Mouse (Mus musculus) midbrain, embryonic 11.5 days (tissue): Measurements from ENCODE around the gene Zswim3. TPM values are rescaled to one million over a fixed set of nuclear protein-coding genes. Genes with fewer than 3 reads are reported as not detected.
"Not testable (repeated sequence)": the region's sequence is repeated elsewhere in the genome, so short reads cannot be mapped to it uniquely, and the experiment has no call there.

ENCODE experiments used
- ATAC-seq: fragments of 200-750 bp; cut with Nextera tagmentation; 2 replicates; pipeline ENCODE4 v1.8.0; 2017; ENCODE audit warnings: moderate TSS enrichment, moderate library complexity; ENCODE audit not compliant: low FRiP score
- DNase-seq: peaks from one replicate; pipeline ENCODE4 v3.0.0; 2015; ENCODE audit warnings: low spot score; ENCODE audit errors: missing footprints
- H3K27ac ChIP-seq: fragments of 300-500 bp; sonication (generic); 2 replicates; pipeline ENCODE4 v1.5.1; 2014; ENCODE audit warnings: low read depth, low read length
- H3K27me3 ChIP-seq: fragments of 300-500 bp; sonication (generic); 2 replicates; pipeline ENCODE4 v1.6.1; 2014; ENCODE audit warnings: mild to moderate bottlenecking, low read length, moderate library complexity, mixed read lengths; ENCODE audit not compliant: control insufficient read depth, insufficient read depth
- H3K36me3 ChIP-seq: fragments of 300-500 bp; sonication (generic); 2 replicates; pipeline ENCODE4 v1.6.1; 2014; ENCODE audit warnings: mild to moderate bottlenecking, low read length, moderate library complexity, mixed read lengths; ENCODE audit not compliant: control insufficient read depth, insufficient read depth
- H3K4me1 ChIP-seq: fragments of 300-500 bp; sonication (generic); 2 replicates; pipeline ENCODE4 v1.6.1; 2014; ENCODE audit warnings: low read length; ENCODE audit not compliant: control insufficient read depth, insufficient read depth
- H3K4me2 ChIP-seq: fragments of 300-500 bp; sonication (generic); 2 replicates; pipeline ENCODE4 v1.6.1; 2014; ENCODE audit warnings: mild to moderate bottlenecking, moderate library complexity
- H3K4me3 ChIP-seq: fragments of 300-500 bp; sonication (generic); 2 replicates; pipeline ENCODE4 v1.5.1; 2014; ENCODE audit warnings: low read depth, low read length
- H3K9ac ChIP-seq: fragments of 300-500 bp; sonication (generic); 2 replicates; pipeline ENCODE4 v1.6.1; 2014; ENCODE audit warnings: low read length
- H3K9me3 ChIP-seq: fragments of 300-500 bp; sonication (generic); 2 replicates; pipeline ENCODE4 v1.6.1; 2016; ENCODE audit warnings: low read length; ENCODE audit not compliant: control insufficient read depth
- WGBS: fragments of 180-500 bp; shearing (Covaris S2); extraction: QIAGEN DNeasy Blood & Tissue Kit; methylation state at CpG from one replicate; pipeline ENCODE4 v1.1.7; 2014; 5-methylcytosine and 5-hydroxymethylcytosine counted together
- polyA plus RNA-seq: library from polyadenylated mRNA; unstranded; fragments of >200 nt; fragmentation: Nextera tagmentation; extraction: Ambion mirVana; gene quantifications from 2 replicates; pipeline ENCODE4 v1.2.1, GENCODE M21; 2014

Zswim3 gene
- polyA plus RNA-seq, 1 experiment from 2014 or later = 11.4 TPM

DNA sequence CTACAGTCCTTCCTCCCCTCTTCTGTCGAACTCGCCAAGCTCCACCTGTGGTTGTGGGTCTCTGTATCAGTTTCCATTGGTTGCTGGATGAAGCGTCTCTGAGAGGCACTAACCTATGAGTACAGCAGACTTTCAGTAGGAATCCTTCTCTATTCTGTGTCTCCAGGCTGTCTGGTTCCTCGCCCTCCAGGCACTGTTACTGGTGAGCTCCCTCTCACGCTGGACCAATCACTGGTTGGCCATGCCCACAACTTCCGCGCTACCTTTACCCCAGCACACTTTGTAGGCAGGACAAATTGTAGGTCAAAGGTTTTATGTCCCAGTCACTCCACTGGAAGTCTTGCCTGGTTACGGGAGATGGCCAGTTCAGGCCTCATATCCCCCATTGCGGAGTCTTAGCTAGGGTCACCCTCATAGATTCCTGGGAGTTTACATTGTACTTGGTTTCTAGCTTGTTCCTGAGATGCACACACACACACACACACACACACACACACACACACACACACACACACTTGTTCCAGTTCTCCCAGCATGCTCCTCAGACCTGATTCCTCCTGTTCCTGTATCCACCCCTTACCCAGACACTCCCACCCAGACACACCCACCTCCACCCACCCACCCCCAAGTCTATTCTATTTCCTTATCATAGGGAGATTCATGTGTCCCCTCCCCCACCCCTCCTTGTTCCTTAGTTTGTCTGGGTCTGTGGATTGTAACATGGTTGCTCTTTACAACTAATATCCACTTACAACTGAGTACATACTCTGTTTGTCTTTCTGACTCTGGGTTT is 54.9 kb downstream of the Zswim3 start:
- Histone ChIP-seq H3K9me3 (no peaks in the 10 kb centered on the region), H3K27me3 (peaks cover 2% of the 10 kb centered on the region; the same call in 1 of the 2 replicates), H3K4me1 (peaks cover 9% of the 10 kb centered on the region), H3K4me3 (no peak overlapping the region), H3K27ac (no peak overlapping the region), H3K36me3 (no peaks in the 10 kb centered on the region), H3K9ac (no peak overlapping the region), H3K4me2 (no peak overlapping the region)
- DNase-seq (no peak), ATAC-seq (no peak)
- 59% methylated on average over 9 of the region's 9 CpGs for WGBS

- 78% methylated on average over 4 of the region's 4 CpGs for WGBS
- Histone ChIP-seq H3K4me3 (no peak overlapping the region), H3K4me1 (peaks cover 9% of the 10 kb centered on the region), H3K27ac (no peak overlapping the region), H3K9ac (no peak overlapping the region), H3K9me3 (no peaks in the 10 kb centered on the region), H3K36me3 (no peaks in the 10 kb centered on the region), H3K4me2 (no peak overlapping the region), H3K27me3 (peaks cover 2% of the 10 kb centered on the region; the same call in 1 of the 2 replicates)
- DNase-seq = no peak
- ATAC-seq = no peak
These were observed 56.2 kb downstream of the Zswim3 start for GRCm38 (mm10) chr2:164861094-164861493.

- ATAC-seq (no peak), DNase-seq (no peak)
- H3K9ac ChIP-seq = no peak overlapping the region
- H3K27me3 ChIP-seq = no peaks in the 10 kb centered on the region; the same call in 1 of the 2 replicates
- 65% methylated on average over 9 of the region's 9 CpGs for WGBS
- no peak overlapping the region for H3K4me3 ChIP-seq
- H3K9me3 ChIP-seq = no peaks in the 10 kb centered on the region
- H3K4me2 ChIP-seq = no peak overlapping the region
- no peaks in the 10 kb centered on the region for H3K36me3 ChIP-seq
- H3K27ac ChIP-seq = no peak overlapping the region
- peaks cover 7% of the 10 kb centered on the region for H3K4me1 ChIP-seq
These were observed 57.4 kb downstream of the Zswim3 start for GRCm38 (mm10) chr2:164862179-164862861.

DNA sequence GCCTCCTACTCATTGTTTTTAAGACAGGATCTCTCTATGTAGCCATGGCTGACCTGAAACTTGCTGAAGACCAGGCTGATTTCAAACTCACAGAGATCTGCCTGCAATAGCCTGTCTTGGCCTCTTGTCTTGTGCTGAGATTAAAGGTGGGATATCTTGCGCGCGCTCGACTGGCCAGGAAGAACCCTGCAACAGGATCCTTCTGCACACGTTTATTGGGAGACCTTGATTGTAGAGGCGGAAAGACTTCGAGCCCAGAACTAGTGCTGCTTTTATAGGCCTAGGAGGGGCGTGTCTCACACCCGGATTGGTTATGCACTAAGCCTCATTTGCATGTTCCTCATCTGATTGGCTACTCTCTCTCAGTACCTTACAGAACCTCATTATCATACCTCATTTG is 58.5 kb downstream of the Zswim3 start:
- 94% methylated on average over 7 of the region's 9 CpGs for WGBS
- H3K9ac ChIP-seq, DNase-seq, H3K9me3 ChIP-seq, ATAC-seq, H3K4me1 ChIP-seq, H3K27ac ChIP-seq, H3K27me3 ChIP-seq, H3K36me3 ChIP-seq, H3K4me2 ChIP-seq, H3K4me3 ChIP-seq: not testable (repeated sequence)

DNA sequence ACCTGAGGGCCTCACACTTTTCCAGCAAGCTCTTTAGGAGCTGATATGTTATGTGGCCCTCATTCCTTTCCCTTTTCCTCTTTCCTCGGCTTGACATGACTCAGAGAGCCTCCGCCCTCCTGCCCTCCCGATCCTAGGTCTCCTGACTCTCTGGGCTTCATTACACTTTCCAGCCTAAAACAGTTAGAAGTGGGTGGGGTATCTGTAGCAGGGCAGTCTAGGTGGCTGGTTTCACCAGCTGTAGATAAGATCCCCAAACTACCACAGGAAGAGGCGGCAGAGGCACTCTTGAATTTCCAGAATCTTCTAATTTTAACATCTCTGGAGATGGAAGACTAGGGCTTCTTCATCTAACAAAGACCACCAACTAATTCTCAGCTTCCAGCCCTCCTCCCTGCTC is 59.7 kb downstream of the Zswim3 start:
- no peak overlapping the region for H3K27ac ChIP-seq
- no peak overlapping the region for H3K9ac ChIP-seq
- whole genome bisulfite sequencing = 81% methylated on average over 4 of the region's 4 CpGs
- no peak overlapping the region for H3K4me3 ChIP-seq
- H3K9me3 ChIP-seq = peaks cover 4% of the 10 kb centered on the region
- no peaks in the 10 kb centered on the region for H3K4me1 ChIP-seq
- H3K4me2 ChIP-seq = no peak overlapping the region
- ATAC-seq = no peak
- no peak for DNase-seq
- no peaks in the 10 kb centered on the region for H3K36me3 ChIP-seq
- no peaks in the 10 kb centered on the region for H3K27me3 ChIP-seq

- DNase-seq = no peak
- ATAC-seq = peak; percentile 38; the same call in 1 of the 2 replicates
These were observed 62.0 kb downstream of the Zswim3 start for GRCm38 (mm10) chr2:164866741-164867551.

DNA sequence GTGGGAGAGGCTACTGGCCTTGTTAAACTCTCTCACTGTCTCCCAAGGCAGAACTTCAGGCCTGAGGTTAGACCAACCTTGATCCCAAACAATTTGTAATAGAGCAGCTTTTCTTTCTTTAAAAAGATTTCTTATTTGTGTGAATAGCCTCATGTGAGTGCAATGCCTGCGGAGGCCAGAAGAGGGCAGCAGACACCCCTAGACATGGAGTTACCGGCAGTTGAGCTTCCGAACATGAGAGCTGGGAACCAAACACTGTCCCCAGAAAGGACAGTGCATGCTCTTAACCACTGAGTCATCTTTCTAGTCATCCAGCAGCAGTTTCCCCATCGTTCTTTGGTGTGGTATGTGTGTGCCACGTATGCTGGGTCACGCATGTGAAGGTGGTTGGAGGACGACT is 62.7 kb downstream of the Zswim3 start:
- no peak for ATAC-seq
- H3K4me2 ChIP-seq = no peak overlapping the region
- H3K4me3 ChIP-seq = no peak overlapping the region
- 93% methylated on average over 7 of the region's 7 CpGs for WGBS
- H3K27ac ChIP-seq = no peak overlapping the region
- no peak for DNase-seq
- H3K9me3 ChIP-seq = peaks cover 4% of the 10 kb centered on the region
- H3K27me3 ChIP-seq = no peaks in the 10 kb centered on the region
- H3K36me3 ChIP-seq = no peaks in the 10 kb centered on the region
- no peak overlapping the region for H3K9ac ChIP-seq
- no peaks in the 10 kb centered on the region for H3K4me1 ChIP-seq

More at GRCm38 (mm10) chr2:164866741-164867551, 62.0 kb downstream of the Zswim3 start:
- Histone ChIP-seq H3K9me3 (peaks cover 4% of the 10 kb centered on the region), H3K27me3 (no peaks in the 10 kb centered on the region), H3K4me3 (no peak overlapping the region), H3K4me1 (no peaks in the 10 kb centered on the region), H3K36me3 (no peaks in the 10 kb centered on the region), H3K27ac (no peak overlapping the region), H3K4me2 (no peak overlapping the region), H3K9ac (no peak overlapping the region)
- WGBS = 71% methylated on average over 16 of the region's 16 CpGs

- WGBS = 81% methylated on average over 7 of the region's 7 CpGs
- DNase-seq (no peak), ATAC-seq (no peak)
- Histone ChIP-seq H3K9ac (no peak overlapping the region), H3K4me1 (no peaks in the 10 kb centered on the region), H3K36me3 (no peaks in the 10 kb centered on the region), H3K4me2 (no peak overlapping the region), H3K27me3 (no peaks in the 10 kb centered on the region), H3K4me3 (no peak overlapping the region), H3K27ac (no peak overlapping the region), H3K9me3 (peaks cover 4% of the 10 kb centered on the region)
These were observed 63.6 kb downstream of the Zswim3 start for GRCm38 (mm10) chr2:164868491-164868890.
